Mouse (Mus musculus) kidney, embryonic 15.5 days (tissue): ENCODE measurements around the gene Ecd. TPM values are rescaled to one million over a fixed set of nuclear protein-coding genes. Genes with fewer than 3 reads are reported as not detected.
"Not testable (repeated sequence)": the region's sequence is repeated elsewhere in the genome, so short reads cannot be mapped to it uniquely, and the experiment has no call there.

ENCODE experiments used
- ATAC-seq: fragments of 200-750 bp; cut with Nextera tagmentation; replicated peaks from 2 replicates; pipeline ENCODE4 v1.8.0; 2017; ENCODE audit warnings: moderate TSS enrichment; ENCODE audit not compliant: low FRiP score
- H3K27ac ChIP-seq: fragments of 300-500 bp; sonication (generic); 2 replicates; pipeline ENCODE4 v1.5.1; 2015; ENCODE audit warnings: mild to moderate bottlenecking, inconsistent platforms
- H3K27me3 ChIP-seq: fragments of 300-500 bp; sonication (generic); 2 replicates; pipeline ENCODE4 v1.6.1; 2015; ENCODE audit warnings: inconsistent platforms
- H3K36me3 ChIP-seq: fragments of 300-500 bp; sonication (generic); 2 replicates; pipeline ENCODE4 v1.6.1; 2015; ENCODE audit warnings: inconsistent platforms
- H3K4me1 ChIP-seq: fragments of 300-500 bp; sonication (generic); 2 replicates; pipeline ENCODE4 v1.6.1; 2015; ENCODE audit warnings: inconsistent platforms
- H3K4me2 ChIP-seq: fragments of 300-500 bp; sonication (generic); 2 replicates; pipeline ENCODE4 v1.6.1; 2015; ENCODE audit warnings: moderate library complexity, mild to moderate bottlenecking, inconsistent platforms
- H3K4me3 ChIP-seq: fragments of 300-500 bp; sonication (generic); replicated peaks from 2 replicates; pipeline ENCODE4 v1.5.1; 2015; ENCODE audit warnings: mild to moderate bottlenecking, inconsistent platforms
- H3K9ac ChIP-seq: fragments of 300-500 bp; sonication (generic); 2 replicates; pipeline ENCODE4 v1.6.1; 2015; ENCODE audit warnings: mild to moderate bottlenecking, inconsistent platforms
- H3K9me3 ChIP-seq: fragments of 300-500 bp; sonication (generic); replicated peaks from 2 replicates; pipeline ENCODE4 v1.6.1; 2016; ENCODE audit warnings: inconsistent platforms
- WGBS: fragments of 180-500 bp; shearing (Covaris S2); methylation state at CpG from one replicate; pipeline ENCODE4 v1.1.7; 2015; ENCODE audit warnings: mixed read lengths; 5-methylcytosine and 5-hydroxymethylcytosine counted together
- polyA plus RNA-seq: library from polyadenylated mRNA; unstranded; fragments of >200 nt; fragmentation: Nextera tagmentation; extraction: Ambion mirVana; gene quantifications from 2 replicates; pipeline ENCODE4 v1.2.1, GENCODE M21; 2015

Ecd gene
- polyA plus RNA-seq, 1 experiment from 2014 or later, result 61.5 TPM

- no peak for ATAC-seq
These were observed 32.8 kb downstream of the Ecd start for GRCm38 (mm10) chr14:20315137-20315536.

GRCm38 (mm10) chr14:20305085-20305484, 42.8 kb downstream of the Ecd start:
- H3K36me3 ChIP-seq, result peaks cover 41% of the 10 kb centered on the region
- 69% methylated on average over 2 of the region's 2 CpGs for WGBS
- ATAC-seq, H3K9me3 ChIP-seq, H3K9ac ChIP-seq, H3K27ac ChIP-seq, H3K4me1 ChIP-seq, H3K27me3 ChIP-seq, H3K4me3 ChIP-seq, H3K4me2 ChIP-seq: not testable (repeated sequence)

More at GRCm38 (mm10) chr14:20315137-20315536, 32.8 kb downstream of the Ecd start:
- H3K27ac ChIP-seq, result no peak overlapping the region
- H3K4me2 ChIP-seq, result no peak overlapping the region
- H3K27me3 ChIP-seq, result no peaks in the 10 kb centered on the region
- WGBS, result 44% methylated on average over 1 of the region's 1 CpGs
- H3K4me1 ChIP-seq, result no peaks in the 10 kb centered on the region
- no peaks in the 10 kb centered on the region for H3K9me3 ChIP-seq
- H3K36me3 ChIP-seq, result peaks cover 55% of the 10 kb centered on the region
- no peak overlapping the region for H3K4me3 ChIP-seq
- H3K9ac ChIP-seq, result no peak overlapping the region

- ATAC-seq, result no peak
- peaks cover 6% of the 10 kb centered on the region for H3K4me1 ChIP-seq
- no peak overlapping the region for H3K9ac ChIP-seq
- no peaks in the 10 kb centered on the region for H3K27me3 ChIP-seq
- H3K4me3 ChIP-seq, result no peak overlapping the region
- WGBS, result 78% methylated on average over 3 of the region's 3 CpGs
- no peak overlapping the region for H3K4me2 ChIP-seq
- 0 out of 2 replicates have a peak, but pooled peaks cover 5% of the 10 kb centered on the region for H3K36me3 ChIP-seq
- H3K27ac ChIP-seq, result no peak overlapping the region
- no peaks in the 10 kb centered on the region for H3K9me3 ChIP-seq
These were observed 49.8 kb downstream of the Ecd start for GRCm38 (mm10) chr14:20298131-20298530.

- ATAC-seq, result no peak
These were observed 50.3 kb downstream of the Ecd start for GRCm38 (mm10) chr14:20297616-20298015.

GRCm38 (mm10) chr14:20294947-20295346, 53.0 kb downstream of the Ecd start:
- no peaks in the 10 kb centered on the region for H3K27me3 ChIP-seq
- WGBS, result 40% methylated on average over 8 of the region's 8 CpGs
- H3K4me3 ChIP-seq, result peak overlapping the region; percentile 65
- peak overlapping the region; percentile 65 for H3K4me2 ChIP-seq
- peaks cover 6% of the 10 kb centered on the region for H3K4me1 ChIP-seq
- H3K9ac ChIP-seq, result peak overlapping the region; percentile 45
- H3K9me3 ChIP-seq, result no peaks in the 10 kb centered on the region
- no peak overlapping the region for H3K27ac ChIP-seq
- ATAC-seq, result no peak; the same call in 1 of the 2 replicates
- no peaks in the 10 kb centered on the region for H3K36me3 ChIP-seq

More at GRCm38 (mm10) chr14:20297616-20298015, 50.3 kb downstream of the Ecd start:
- Histone ChIP-seq H3K27ac (no peak overlapping the region), H3K4me1 (peaks cover 6% of the 10 kb centered on the region), H3K4me2 (no peak overlapping the region), H3K9me3 (no peaks in the 10 kb centered on the region), H3K4me3 (no peak overlapping the region), H3K36me3 (0 out of 2 replicates have a peak, but pooled peaks cover 5% of the 10 kb centered on the region), H3K9ac (no peak overlapping the region), H3K27me3 (no peaks in the 10 kb centered on the region)
- 88% methylated on average over 3 of the region's 3 CpGs for WGBS

GRCm38 (mm10) chr14:20294117-20294892, 53.6 kb downstream of the Ecd start, which contains the start of gene Nudt13:
Nudt13 (plus strand) TSS chr14:20294697.
- peak; percentile 97 for ATAC-seq
- peak within 1 kb of the TSS; percentile 65 for H3K4me3 ChIP-seq
- no peak within 1 kb of the TSS for H3K27ac ChIP-seq
- peak within 1 kb of the TSS; percentile 45 for H3K9ac ChIP-seq
- peaks cover 6% of the 10 kb centered on the region for H3K4me1 ChIP-seq
- H3K4me2 ChIP-seq, result peak within 1 kb of the TSS; percentile 65
- H3K9me3 ChIP-seq, result no peaks in the 10 kb centered on the region
- H3K27me3 ChIP-seq, result no peaks in the 10 kb centered on the region
- WGBS, result 24% methylated on average over 14 of the region's 14 CpGs
- H3K36me3 ChIP-seq, result no peaks in the 10 kb centered on the region

- Histone ChIP-seq H3K27me3 (no peaks in the 10 kb centered on the region), H3K36me3 (no peaks in the 10 kb centered on the region), H3K27ac (no peak overlapping the region), H3K4me2 (no peak overlapping the region), H3K9me3 (no peaks in the 10 kb centered on the region), H3K9ac (no peak overlapping the region), H3K4me1 (peaks cover 6% of the 10 kb centered on the region), H3K4me3 (no peak overlapping the region)
- no peak for ATAC-seq
- 60% methylated on average over 4 of the region's 4 CpGs for WGBS
These were observed 56.5 kb downstream of the Ecd start for GRCm38 (mm10) chr14:20291391-20291790.

Other genes with a start within 250 kb of the Ecd start
- gene Saysd1, start 209.6 kb downstream of the Ecd start, polyA plus RNA-seq, result 11.1 and 12.3 TPM in 2 replicates
- 15.8 and 17.3 TPM in 2 replicates for gene Kcnk5, start 166.3 kb downstream of the Ecd start, polyA plus RNA-seq
- gene Kcnk16, start 78.9 kb downstream of the Ecd start, polyA plus RNA-seq, result 0.21 TPM in 1 of 2 replicates, not detected in the other
- 17.4 and 18.2 TPM in 2 replicates for gene Nudt13, start 53.4 kb downstream of the Ecd start, polyA plus RNA-seq
- gene Fam149b, start within 50 bp of the Ecd start, polyA plus RNA-seq, result 34.5 and 40.0 TPM in 2 replicates
- 180 and 183 TPM in 2 replicates for gene Dnajc9, start 40.8 kb upstream of the Ecd start, polyA plus RNA-seq
- gene Mrps16, start 45.5 kb upstream of the Ecd start, polyA plus RNA-seq, result 96.5 and 97.3 TPM in 2 replicates
- 0.50 and 0.82 TPM in 2 replicates for gene Cfap70, start 104.1 kb upstream of the Ecd start, polyA plus RNA-seq
- gene Anxa7, start 132.0 kb upstream of the Ecd start, polyA plus RNA-seq, result 38.3 and 39.9 TPM in 2 replicates
- gene Mss51, start 148.8 kb upstream of the Ecd start, polyA plus RNA-seq, result 0.63 and 1.0 TPM in 2 replicates
- gene Ppp3cb, start 198.5 kb upstream of the Ecd start, polyA plus RNA-seq, result 43.1 and 44.1 TPM in 2 replicates